Mouse (Mus musculus) C2C12 (cell line): ENCODE measurements at regions not wholly inside any gene's neighbourhood (a gene's known extent, or its start where the extent isn't known, plus 50 kb on each side); places are given as distances from the start of the nearest gene placed in this dataset.

ENCODE experiments used
- H3K27me3 ChIP-seq: one replicate; pipeline ENCODE4 v1.6.1; 2011; ENCODE audit not compliant: control insufficient read depth, insufficient read depth, insufficient read length
- H3K36me3 ChIP-seq: one replicate; pipeline ENCODE4 v1.6.1; 2011; ENCODE audit not compliant: control insufficient read depth, insufficient read depth
- H3K4me3 ChIP-seq: one replicate; pipeline ENCODE4 v1.5.1; 2011; ENCODE audit warnings: mild to moderate bottlenecking, control low read depth; ENCODE audit not compliant: poor library complexity, insufficient read depth, severe bottlenecking
- H3K79me2 ChIP-seq: one replicate; pipeline ENCODE4 v1.6.1; 2011; ENCODE audit not compliant: control insufficient read depth, insufficient read depth
- H3K79me3 ChIP-seq: one replicate; pipeline ENCODE4 v1.6.1; 2011; ENCODE audit warnings: low read depth, control low read depth
- H3ac ChIP-seq: one replicate; pipeline ENCODE3; 2011; ENCODE audit warnings: low read depth; ENCODE audit not compliant: control insufficient read depth, insufficient read length
- CEBPB ChIP-seq: IDR thresholded peaks from one replicate; pipeline ENCODE4 v1.6.1; 2011; ENCODE audit warnings: low read depth, mild to moderate bottlenecking, control low read depth, moderate library complexity
- CTCF ChIP-seq: IDR thresholded peaks from one replicate; pipeline ENCODE4 v1.5.1; 2011; ENCODE audit not compliant: control insufficient read depth, insufficient read depth, insufficient read length
- FOSL1 ChIP-seq: IDR thresholded peaks from one replicate; pipeline ENCODE4 v1.8.0; 2011; ENCODE audit warnings: mild to moderate bottlenecking, low read length; ENCODE audit not compliant: poor library complexity, insufficient read depth, severe bottlenecking
- MAX ChIP-seq: IDR thresholded peaks from one replicate; pipeline ENCODE4 v1.6.1; 2011; ENCODE audit warnings: mild to moderate bottlenecking, control low read depth
- MYOD1 ChIP-seq: IDR thresholded peaks from one replicate; pipeline ENCODE4 v1.6.1; 2011; ENCODE audit warnings: low read depth; ENCODE audit not compliant: control insufficient read depth, insufficient read length
- MYOG ChIP-seq: IDR thresholded peaks from one replicate; pipeline ENCODE4 v1.6.1; 2011; ENCODE audit not compliant: control insufficient read depth, insufficient read length; ENCODE audit errors: extremely low read depth
- USF1 ChIP-seq: IDR thresholded peaks from one replicate; pipeline ENCODE4 v1.6.1; 2011; ENCODE audit warnings: low read depth, mild to moderate bottlenecking, control low read depth, moderate library complexity

DNA sequence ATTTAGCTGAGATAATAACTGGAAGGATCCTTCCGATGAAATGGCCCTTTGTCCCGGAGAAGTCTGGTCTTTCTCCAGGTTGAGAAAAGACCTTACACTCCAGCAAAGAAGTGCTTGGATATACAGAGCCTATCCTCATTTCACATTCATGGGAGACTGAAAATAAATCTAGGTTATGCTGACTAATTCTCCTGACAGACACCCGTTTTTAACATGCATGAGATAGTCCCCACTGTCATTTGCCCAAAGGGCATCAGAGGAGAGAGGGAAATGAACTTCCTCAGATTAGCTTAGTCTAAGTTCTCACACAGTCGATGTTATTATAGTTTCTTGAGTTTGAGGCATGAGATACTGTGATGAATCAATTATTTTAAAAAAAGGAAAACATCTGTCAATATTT is 99.7 kb upstream of the Irak1bp1 start:
- no peaks in the 10 kb centered on the region for H3K79me2 ChIP-seq
- TF ChIP-seq CEBPB (no peak), USF1 (no peak), MYOD1 (no peak), MAX (no peak), MYOG (no peak), FOSL1 (no peak), CTCF (no peak)
- no peaks in the 10 kb centered on the region for H3K36me3 ChIP-seq
- H3ac ChIP-seq: no peak overlapping the region
- H3K79me3 ChIP-seq: no peaks in the 10 kb centered on the region
- no peak overlapping the region for H3K4me3 ChIP-seq
- H3K27me3 ChIP-seq: no peaks in the 10 kb centered on the region

DNA sequence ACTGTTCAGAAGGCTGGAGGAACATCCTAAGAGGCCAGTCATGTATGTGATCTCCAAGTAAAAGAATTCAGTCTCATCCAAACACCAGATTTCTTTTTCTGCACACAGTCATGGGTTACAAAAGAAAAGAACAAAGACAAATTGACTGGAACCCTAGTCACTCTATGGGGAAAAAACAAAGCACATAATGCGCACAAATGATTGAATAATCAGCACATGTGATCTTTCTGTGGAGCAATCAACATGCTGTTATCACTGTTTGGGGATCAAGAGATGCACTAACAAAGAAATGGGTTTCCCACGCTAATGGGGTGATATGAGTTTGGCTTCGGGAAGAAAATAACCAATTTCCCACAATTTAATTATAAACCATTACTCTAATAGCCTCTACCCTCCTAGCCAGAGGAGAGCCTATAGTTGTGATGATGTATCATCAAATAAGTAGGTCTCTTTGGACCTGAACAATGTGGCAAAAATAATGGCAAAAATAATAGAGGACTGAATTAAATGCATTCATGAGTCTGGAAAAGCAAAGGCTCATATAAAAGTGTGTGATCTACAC is 96.2 kb upstream of the Irak1bp1 start:
- H3K79me3 ChIP-seq: no peaks in the 10 kb centered on the region
- H3K4me3 ChIP-seq: no peak overlapping the region
- no peaks in the 10 kb centered on the region for H3K36me3 ChIP-seq
- no peaks in the 10 kb centered on the region for H3K27me3 ChIP-seq
- no peak for TF ChIP-seq CTCF
- no peak for TF ChIP-seq MYOD1
- no peak for TF ChIP-seq FOSL1
- TF ChIP-seq USF1: no peak
- no peak for TF ChIP-seq MAX
- TF ChIP-seq MYOG: no peak
- TF ChIP-seq CEBPB: no peak
- H3K79me2 ChIP-seq: no peaks in the 10 kb centered on the region
- H3ac ChIP-seq: no peak overlapping the region

DNA sequence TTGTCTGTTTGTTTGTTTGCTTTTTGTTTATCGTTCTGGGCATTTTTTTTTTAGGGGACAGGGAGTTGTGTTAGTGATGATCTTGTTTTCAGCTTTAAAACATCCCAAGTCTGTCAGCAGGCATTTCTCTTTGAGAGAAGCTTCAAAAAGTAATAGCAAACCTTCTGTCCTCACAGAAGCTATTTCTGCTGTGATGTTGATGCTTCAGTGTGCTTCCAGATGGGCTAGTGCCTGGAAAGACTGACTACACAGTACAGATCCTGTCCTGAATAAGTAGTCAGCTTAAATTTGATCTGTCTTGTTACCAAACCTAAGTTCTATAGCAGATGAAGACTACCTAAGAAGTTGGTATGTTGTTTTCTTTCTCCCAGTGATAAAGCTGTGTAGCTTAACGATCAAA is 94.4 kb upstream of the Irak1bp1 start:
- Histone ChIP-seq H3ac (no peak overlapping the region), H3K79me3 (no peaks in the 10 kb centered on the region), H3K4me3 (no peak overlapping the region), H3K79me2 (no peaks in the 10 kb centered on the region), H3K36me3 (no peaks in the 10 kb centered on the region), H3K27me3 (no peaks in the 10 kb centered on the region)
- no peak for TF ChIP-seq CTCF
- no peak for TF ChIP-seq CEBPB
- TF ChIP-seq FOSL1: no peak
- no peak for TF ChIP-seq USF1

DNA sequence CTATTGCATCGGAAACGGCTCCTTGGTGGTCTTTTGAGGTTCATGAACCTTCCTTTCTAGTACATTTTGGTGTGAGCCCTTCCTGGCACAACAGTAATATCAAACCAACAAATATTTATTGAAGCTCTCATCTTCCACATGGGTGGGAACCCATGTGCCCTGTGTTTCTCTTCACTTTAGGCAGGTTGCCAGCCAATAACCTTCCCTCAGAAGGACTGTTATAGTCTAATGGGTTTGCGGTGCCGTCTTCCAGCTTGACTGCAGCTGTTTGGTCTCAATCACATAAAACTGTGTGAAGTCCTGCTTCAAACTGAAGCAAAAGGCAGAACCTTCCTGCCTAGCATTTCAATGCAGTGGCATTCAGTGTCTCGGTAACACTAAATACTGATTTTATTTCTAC is 69.4 kb upstream of the Irak1bp1 start:
- H3K79me2 ChIP-seq: no peaks in the 10 kb centered on the region
- H3K79me3 ChIP-seq: no peaks in the 10 kb centered on the region
- H3ac ChIP-seq: no peak overlapping the region
- TF ChIP-seq CTCF (no peak), USF1 (no peak), MYOD1 (no peak), MAX (no peak), CEBPB (no peak), FOSL1 (no peak), MYOG (no peak)
- no peaks in the 10 kb centered on the region for H3K27me3 ChIP-seq
- H3K36me3 ChIP-seq: no peaks in the 10 kb centered on the region
- H3K4me3 ChIP-seq: no peak overlapping the region

DNA sequence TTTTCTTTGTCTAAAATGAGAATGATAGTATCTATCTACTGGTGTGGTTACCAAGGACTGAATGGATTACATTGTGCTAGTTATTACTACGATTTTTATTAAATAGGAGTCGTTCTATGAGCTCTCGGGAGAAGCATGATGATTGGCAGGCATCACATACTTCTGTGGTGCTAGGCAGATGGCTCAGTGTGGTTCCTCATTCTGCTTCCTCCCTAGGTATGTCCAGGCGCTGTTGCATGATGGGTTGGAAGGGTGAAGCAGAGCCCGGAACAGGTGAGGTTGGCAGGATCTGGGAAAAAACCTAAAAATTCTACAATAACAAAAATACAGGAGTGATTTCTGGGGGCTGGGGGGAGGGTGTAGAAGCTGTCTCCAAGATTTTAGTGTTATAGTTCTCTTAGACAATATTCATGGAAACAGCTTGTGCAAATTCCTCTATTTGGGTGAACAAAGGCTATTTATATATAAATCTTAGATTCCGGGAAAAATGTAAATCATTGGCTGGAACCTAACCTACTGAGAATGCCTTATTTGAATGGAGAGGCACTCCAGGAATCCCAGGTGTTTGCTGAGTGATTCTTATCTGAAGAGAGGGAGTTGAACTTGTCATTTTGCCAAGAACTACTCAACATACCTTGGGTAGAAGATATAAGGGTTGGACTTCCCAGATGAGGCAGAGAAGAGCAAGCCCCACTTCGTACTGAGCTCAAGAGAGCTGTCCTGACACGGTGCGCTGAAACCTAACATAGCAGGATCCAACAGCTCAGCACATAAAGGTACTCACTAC is 68.5 kb upstream of the Irak1bp1 start:
- Histone ChIP-seq H3K79me2 (no peaks in the 10 kb centered on the region), H3K27me3 (no peaks in the 10 kb centered on the region), H3ac (no peak overlapping the region), H3K36me3 (no peaks in the 10 kb centered on the region), H3K4me3 (no peak overlapping the region), H3K79me3 (no peaks in the 10 kb centered on the region)
- TF ChIP-seq MAX (no peak), USF1 (no peak), MYOD1 (no peak), CEBPB (no peak), FOSL1 (no peak), CTCF (no peak), MYOG (no peak)

DNA sequence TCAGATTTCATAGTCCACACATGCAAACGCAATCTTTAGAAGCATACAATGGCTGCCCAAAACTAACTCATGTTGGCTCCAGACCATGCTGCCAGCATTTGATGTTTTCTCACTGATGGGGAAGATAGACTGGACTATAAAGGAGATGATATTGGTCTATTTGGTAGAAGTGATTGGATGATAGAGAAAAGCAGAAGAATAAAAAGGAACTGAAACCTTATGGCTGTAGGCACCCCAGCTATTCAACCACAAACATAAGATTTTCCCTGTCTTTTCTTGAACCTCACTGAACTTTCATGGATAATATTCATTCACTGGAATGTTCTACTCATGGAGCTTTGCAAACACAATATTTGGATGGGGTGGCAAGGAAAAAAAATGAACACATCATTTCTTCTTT is 65.7 kb upstream of the Irak1bp1 start:
- no peak overlapping the region for H3ac ChIP-seq
- H3K36me3 ChIP-seq: no peaks in the 10 kb centered on the region
- H3K79me3 ChIP-seq: no peaks in the 10 kb centered on the region
- H3K27me3 ChIP-seq: no peaks in the 10 kb centered on the region
- TF ChIP-seq MYOG (no peak), MAX (no peak), CEBPB (no peak), USF1 (no peak), CTCF (no peak), MYOD1 (no peak), FOSL1 (no peak)
- no peak overlapping the region for H3K4me3 ChIP-seq
- no peaks in the 10 kb centered on the region for H3K79me2 ChIP-seq
